Mouse (Mus musculus) retina, adult 2 months (tissue): ENCODE measurements around the gene Rapgef2.
"Not testable (repeated sequence)": the region's sequence is repeated elsewhere in the genome, so short reads cannot be mapped to it uniquely, and the experiment has no call there.

Source experiments
- DNase-seq: peaks from one replicate; pipeline ENCODE4 v3.0.0-alpha.2; 2012; ENCODE audit warnings: low read depth, low spot score

Rapgef2 gene

GRCm38 (mm10) chr3:79100831-79101230 is 185.5 kb downstream of the Rapgef2 start:
- DNase-seq, result no peak

- no peak for DNase-seq
Measured at GRCm38 (mm10) chr3:79089091-79089490, 197.2 kb downstream of the Rapgef2 start.

GRCm38 (mm10) chr3:79088461-79088860 is 197.9 kb downstream of the Rapgef2 start:
- no peak for DNase-seq

GRCm38 (mm10) chr3:79086282-79086681 is 200.0 kb downstream of the Rapgef2 start:
- DNase-seq, result no peak

GRCm38 (mm10) chr3:79083881-79084280 is 202.4 kb downstream of the Rapgef2 start:
- DNase-seq, result no peak

- DNase-seq, result no peak
Measured at GRCm38 (mm10) chr3:79083030-79083429, 203.3 kb downstream of the Rapgef2 start.

GRCm38 (mm10) chr3:79079076-79079475 is 207.2 kb downstream of the Rapgef2 start:
- DNase-seq, result no peak

GRCm38 (mm10) chr3:79074970-79075369 is 211.3 kb downstream of the Rapgef2 start:
- no peak for DNase-seq

- no peak for DNase-seq
Measured at GRCm38 (mm10) chr3:79073541-79074244, 212.6 kb downstream of the Rapgef2 start.

GRCm38 (mm10) chr3:79071561-79071960 is 214.8 kb downstream of the Rapgef2 start:
- no peak for DNase-seq

- DNase-seq, result no peak
Measured at GRCm38 (mm10) chr3:79069891-79070290, 216.4 kb downstream of the Rapgef2 start.

- DNase-seq, result no peak
Measured at GRCm38 (mm10) chr3:79068976-79069375, 217.3 kb downstream of the Rapgef2 start.

GRCm38 (mm10) chr3:79066455-79067055 is 219.8 kb downstream of the Rapgef2 start:
- DNase-seq, result no peak

- DNase-seq, result no peak
Measured at GRCm38 (mm10) chr3:79064096-79064495, 222.2 kb downstream of the Rapgef2 start.

- no peak for DNase-seq
Measured at GRCm38 (mm10) chr3:79061426-79061825, 224.9 kb downstream of the Rapgef2 start.

- not testable (repeated sequence) for DNase-seq
Measured at GRCm38 (mm10) chr3:79058491-79058890, 227.8 kb downstream of the Rapgef2 start.

- no peak for DNase-seq
Measured at GRCm38 (mm10) chr3:79045251-79045650, 241.1 kb downstream of the Rapgef2 start.

- DNase-seq, result no peak
Measured at GRCm38 (mm10) chr3:79042973-79043372, 243.3 kb downstream of the Rapgef2 start.

- DNase-seq, result no peak
Measured at GRCm38 (mm10) chr3:79039666-79040450, 246.5 kb downstream of the Rapgef2 start.

GRCm38 (mm10) chr3:79039008-79039407 is 247.3 kb downstream of the Rapgef2 start:
- DNase-seq, result no peak

GRCm38 (mm10) chr3:79034457-79034856 is 251.9 kb downstream of the Rapgef2 start:
- DNase-seq, result no peak

GRCm38 (mm10) chr3:79030855-79031254 is 255.5 kb downstream of the Rapgef2 start:
- no peak for DNase-seq
